Mouse (Mus musculus): ENCODE measurements at regions not wholly inside any gene's neighbourhood (a gene's known extent, or its start where the extent isn't known, plus 50 kb on each side); places are given as distances from the start of the nearest gene placed in this dataset.

GRCm38 (mm10) chr15:50346953-50347352, 3537.8 kb upstream of the Gm7489 start:
- Histone ChIP-seq H3K27me3 (ENCODE audit: control insufficient read depth, insufficient read depth, low read length) (no peaks in the 10 kb centered on the region), H3K27ac (ENCODE audit: low read depth) (no peak overlapping the region), H3K4me2 (ENCODE audit: low read depth, low read length) (no peak overlapping the region), H3K36me3 (replicated peaks; ENCODE audit: control insufficient read depth, insufficient read depth, low read length) (no peaks in the 10 kb centered on the region), H3K4me3 (ENCODE audit: low read depth, low read length) (no peak overlapping the region), H3K4me1 (ENCODE audit: control insufficient read depth, insufficient read depth) (no peaks in the 10 kb centered on the region), H3K9me3 (replicated peaks; ENCODE audit: control insufficient read depth, low read length) (no peaks in the 10 kb centered on the region), H3K9ac (replicated peaks; ENCODE audit: low read depth, low read length) (no peak overlapping the region)
- 83% methylated on average over 2 of the region's 2 CpGs for WGBS
- DNase-seq (ENCODE audit: low spot score) (no peak), ATAC-seq (ENCODE audit: insufficient read depth, low read depth) (no peak)
- TF ChIP-seq CTCF (IDR thresholded peaks at IDR 0.05; ENCODE audit: low read depth), result no peak
- TF ChIP-seq EP300 (IDR thresholded peaks at IDR 0.05; ENCODE audit: low read depth), result no peak

GRCm38 (mm10) chr15:50360033-50360988, 3524.4 kb upstream of the Gm7489 start:
- no peak for DNase-seq (ENCODE audit: low spot score)
- Histone ChIP-seq H3K27me3 (ENCODE audit: control insufficient read depth, insufficient read depth, low read length) (no peaks in the 10 kb centered on the region), H3K4me1 (ENCODE audit: control insufficient read depth, insufficient read depth) (no peaks in the 10 kb centered on the region), H3K9me3 (replicated peaks; ENCODE audit: control insufficient read depth, low read length) (no peaks in the 10 kb centered on the region), H3K9ac (replicated peaks; ENCODE audit: low read depth, low read length) (no peak overlapping the region), H3K36me3 (replicated peaks; ENCODE audit: control insufficient read depth, insufficient read depth, low read length) (no peaks in the 10 kb centered on the region), H3K4me2 (ENCODE audit: low read depth, low read length) (no peak overlapping the region), H3K4me3 (ENCODE audit: low read depth, low read length) (no peak overlapping the region), H3K27ac (ENCODE audit: low read depth) (no peak overlapping the region)
- WGBS, result 78% methylated on average over 5 of the region's 5 CpGs
- TF ChIP-seq CTCF (IDR thresholded peaks at IDR 0.05; ENCODE audit: low read depth) (no peak), EP300 (IDR thresholded peaks at IDR 0.05; ENCODE audit: low read depth) (no peak)
- no peak for ATAC-seq (ENCODE audit: insufficient read depth, low read depth)

GRCm38 (mm10) chr15:50361334-50361733, 3523.4 kb upstream of the Gm7489 start:
- DNase-seq (ENCODE audit: low spot score) (no peak), ATAC-seq (ENCODE audit: insufficient read depth, low read depth) (no peak)

GRCm38 (mm10) chr15:50361751-50362507, 3522.8 kb upstream of the Gm7489 start:
- ATAC-seq (ENCODE audit: insufficient read depth, low read depth) (no peak), DNase-seq (ENCODE audit: low spot score) (no peak)
- WGBS, result 61% methylated on average over 4 of the region's 4 CpGs
- Histone ChIP-seq H3K36me3 (replicated peaks; ENCODE audit: control insufficient read depth, insufficient read depth, low read length) (no peaks in the 10 kb centered on the region), H3K4me1 (ENCODE audit: control insufficient read depth, insufficient read depth) (no peaks in the 10 kb centered on the region), H3K4me2 (ENCODE audit: low read depth, low read length) (peak overlapping the region; percentile 42), H3K4me3 (ENCODE audit: low read depth, low read length) (peak overlapping the region; percentile 2; the same call in 1 of the 2 replicates), H3K9ac (replicated peaks; ENCODE audit: low read depth, low read length) (no peak overlapping the region), H3K27ac (ENCODE audit: low read depth) (no peak overlapping the region), H3K9me3 (replicated peaks; ENCODE audit: control insufficient read depth, low read length) (no peaks in the 10 kb centered on the region), H3K27me3 (ENCODE audit: control insufficient read depth, insufficient read depth, low read length) (no peaks in the 10 kb centered on the region)
- TF ChIP-seq EP300 (IDR thresholded peaks at IDR 0.05; ENCODE audit: low read depth) (no peak), CTCF (IDR thresholded peaks at IDR 0.05; ENCODE audit: low read depth) (no peak)

More at GRCm38 (mm10) chr15:50361334-50361733, 3523.4 kb upstream of the Gm7489 start:
- no peaks in the 10 kb centered on the region for H3K36me3 ChIP-seq (replicated peaks; ENCODE audit: control insufficient read depth, insufficient read depth, low read length)
- no peaks in the 10 kb centered on the region for H3K4me1 ChIP-seq (ENCODE audit: control insufficient read depth, insufficient read depth)
- peak overlapping the region; percentile 2; the same call in 1 of the 2 replicates for H3K4me3 ChIP-seq (ENCODE audit: low read depth, low read length)
- WGBS, result 75% methylated on average over 8 of the region's 8 CpGs
- H3K9me3 ChIP-seq (replicated peaks; ENCODE audit: control insufficient read depth, low read length), result no peaks in the 10 kb centered on the region
- no peak overlapping the region for H3K9ac ChIP-seq (replicated peaks; ENCODE audit: low read depth, low read length)
- peak overlapping the region; percentile 33; the same call in 1 of the 2 replicates for H3K4me2 ChIP-seq (ENCODE audit: low read depth, low read length)
- TF ChIP-seq EP300 (IDR thresholded peaks at IDR 0.05; ENCODE audit: low read depth) (no peak), CTCF (IDR thresholded peaks at IDR 0.05; ENCODE audit: low read depth) (no peak)
- no peak overlapping the region for H3K27ac ChIP-seq (ENCODE audit: low read depth)
- H3K27me3 ChIP-seq (ENCODE audit: control insufficient read depth, insufficient read depth, low read length), result no peaks in the 10 kb centered on the region

GRCm38 (mm10) chr15:50400006-50400781, 3484.5 kb upstream of the Gm7489 start:
- Histone ChIP-seq H3K9ac (replicated peaks; ENCODE audit: low read depth, low read length) (no peak overlapping the region), H3K27ac (ENCODE audit: low read depth) (no peak overlapping the region), H3K27me3 (ENCODE audit: control insufficient read depth, insufficient read depth, low read length) (no peaks in the 10 kb centered on the region), H3K9me3 (replicated peaks; ENCODE audit: control insufficient read depth, low read length) (no peaks in the 10 kb centered on the region), H3K36me3 (replicated peaks; ENCODE audit: control insufficient read depth, insufficient read depth, low read length) (no peaks in the 10 kb centered on the region), H3K4me3 (ENCODE audit: low read depth, low read length) (no peak overlapping the region), H3K4me2 (ENCODE audit: low read depth, low read length) (no peak overlapping the region), H3K4me1 (ENCODE audit: control insufficient read depth, insufficient read depth) (no peaks in the 10 kb centered on the region)
- DNase-seq (ENCODE audit: low spot score) (no peak), ATAC-seq (ENCODE audit: insufficient read depth, low read depth) (no peak)
- WGBS, result 80% methylated on average over 7 of the region's 7 CpGs
- TF ChIP-seq EP300 (IDR thresholded peaks at IDR 0.05; ENCODE audit: low read depth) (no peak), CTCF (IDR thresholded peaks at IDR 0.05; ENCODE audit: low read depth) (no peak)

Measured in heart, postnatal 0 days (tissue).